Mouse (Mus musculus): ENCODE measurements around the gene Copb1. TPM values are rescaled to one million over a fixed set of nuclear protein-coding genes. Genes with fewer than 3 reads are reported as not detected.
A peak's percentile ranks its signal among the peaks of the same experiment; 100 is the strongest.

Copb1 gene
- polyA plus RNA-seq, 2 experiments = 28.1 to 48.9 TPM

- H3K27ac ChIP-seq = no peak overlapping the region
- no peak for ATAC-seq (ENCODE audit: insufficient read depth)
Observed at GRCm38 (mm10) chr7:114220433-114220832, 34.1 kb downstream of the Copb1 start.

DNA sequence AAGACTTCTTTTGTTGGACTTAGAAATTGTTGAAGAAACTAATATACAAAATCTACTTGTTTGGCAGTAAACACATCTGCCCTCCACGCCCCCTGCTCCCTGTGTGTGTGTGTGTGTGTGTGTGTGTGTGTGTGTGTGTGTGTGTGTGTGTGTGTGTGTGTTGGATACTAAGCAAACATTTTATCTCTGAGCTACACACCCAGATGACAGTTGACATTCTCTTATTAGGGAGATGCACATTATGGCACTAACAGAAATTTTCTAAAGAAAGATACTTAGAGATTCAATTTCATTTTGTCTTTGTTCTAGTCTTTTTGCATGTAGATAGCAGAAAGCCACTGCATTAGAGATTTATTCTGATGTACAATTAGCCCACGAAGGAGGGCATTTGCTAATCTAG, 37.6 kb downstream of the Copb1 start:
- TF ChIP-seq CTCF (IDR thresholded peaks at IDR 0.05; ENCODE audit: low read depth) = no peak
- TF ChIP-seq EP300 (IDR thresholded peaks at IDR 0.05; ENCODE audit: low read depth) = peak; percentile 75
- Histone ChIP-seq H3K36me3 (replicated peaks; ENCODE audit: control insufficient read depth, insufficient read depth, low read depth) (peaks cover 7% of the 10 kb centered on the region), H3K27ac (no peak overlapping the region), H3K4me3 (ENCODE audit: insufficient read depth in 1 of 2, low read depth in 2 of 2, low read length in 2 of 2) (no peak overlapping the region), H3K4me2 (ENCODE audit: low read depth) (no peak overlapping the region), H3K9ac (replicated peaks) (no peak overlapping the region), H3K9me3 (ENCODE audit: control insufficient read depth, low read length) (no peaks in the 10 kb centered on the region), H3K4me1 (replicated peaks; ENCODE audit: control insufficient read depth in 2 of 2, insufficient read depth in 2 of 2, low read length in 1 of 2) (peaks cover 0 to 7% of the 10 kb centered on the region in 2 experiments; a peak in 2 of 4 replicates), H3K27me3 (ENCODE audit: control insufficient read depth, insufficient read depth, low read length) (no peaks in the 10 kb centered on the region)
- WGBS (ENCODE audit: insufficient replicate concordance) = 24% methylated on average over 2 of the region's 2 CpGs
- ATAC-seq (ENCODE audit: insufficient read depth) = peak; percentile 41; the same call in 1 of the 2 replicates
- no peak for DNase-seq (ENCODE audit: low read depth in 3 of 3, low spot score in 3 of 3)

More at GRCm38 (mm10) chr7:114220433-114220832, 34.1 kb downstream of the Copb1 start:
- no peak for DNase-seq (ENCODE audit: low read depth in 3 of 3, low spot score in 3 of 3)
- Histone ChIP-seq H3K9ac (replicated peaks) (no peak overlapping the region), H3K4me3 (ENCODE audit: insufficient read depth in 1 of 2, low read depth in 2 of 2, low read length in 2 of 2) (no peak overlapping the region), H3K36me3 (replicated peaks; ENCODE audit: control insufficient read depth, insufficient read depth, low read depth) (peaks cover 9% of the 10 kb centered on the region), H3K4me2 (ENCODE audit: low read depth) (no peak overlapping the region), H3K9me3 (ENCODE audit: control insufficient read depth, low read length) (no peaks in the 10 kb centered on the region), H3K4me1 (replicated peaks; ENCODE audit: control insufficient read depth in 2 of 2, insufficient read depth in 2 of 2, low read length in 1 of 2) (peaks cover 0 to 7% of the 10 kb centered on the region in 2 experiments; a peak in 2 of 4 replicates), H3K27me3 (ENCODE audit: control insufficient read depth, insufficient read depth, low read length) (no peaks in the 10 kb centered on the region)
- WGBS (ENCODE audit: insufficient replicate concordance) = 47% methylated on average over 4 of the region's 4 CpGs
- no peak for TF ChIP-seq EP300 (IDR thresholded peaks at IDR 0.05; ENCODE audit: low read depth)

DNA sequence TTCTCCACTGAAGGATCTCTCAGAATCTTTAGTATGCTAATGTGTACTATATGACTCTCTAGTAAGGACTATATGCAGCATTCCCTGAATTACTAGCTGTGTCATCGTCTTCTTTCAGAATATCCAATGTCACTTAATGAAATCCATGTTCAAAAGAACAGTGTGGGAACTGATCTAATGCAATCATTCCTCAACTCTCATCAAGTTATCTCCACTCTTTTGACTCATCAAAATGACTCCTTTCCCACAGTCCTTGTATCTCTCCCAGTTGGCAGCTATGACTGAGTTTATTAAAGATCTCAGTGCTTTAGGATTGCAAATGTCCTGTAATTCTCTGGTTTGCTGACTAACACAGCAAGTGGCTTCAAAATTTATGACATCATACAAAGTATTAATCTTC, 40.1 kb downstream of the Copb1 start:
- H3K27ac ChIP-seq = no peak overlapping the region
- no peaks in the 10 kb centered on the region for H3K27me3 ChIP-seq (ENCODE audit: control insufficient read depth, insufficient read depth, low read length)
- no peak overlapping the region for H3K4me2 ChIP-seq (ENCODE audit: low read depth)
- peaks cover 4% of the 10 kb centered on the region for H3K36me3 ChIP-seq (replicated peaks; ENCODE audit: control insufficient read depth, insufficient read depth, low read depth)
- H3K9ac ChIP-seq (replicated peaks) = no peak overlapping the region
- ATAC-seq (ENCODE audit: insufficient read depth) = no peak
- H3K4me3 ChIP-seq (ENCODE audit: insufficient read depth in 1 of 2, low read depth in 2 of 2, low read length in 2 of 2) = no peak overlapping the region
- DNase-seq (ENCODE audit: low read depth in 3 of 3, low spot score in 3 of 3) = no peak
- H3K9me3 ChIP-seq (ENCODE audit: control insufficient read depth, low read length) = no peaks in the 10 kb centered on the region
- TF ChIP-seq CTCF (IDR thresholded peaks at IDR 0.05; ENCODE audit: low read depth) = no peak
- no peak for TF ChIP-seq EP300 (IDR thresholded peaks at IDR 0.05; ENCODE audit: low read depth)
- WGBS (ENCODE audit: insufficient replicate concordance) = 76% methylated on average over 1 of the region's 1 CpGs
- peaks cover 0 to 7% of the 10 kb centered on the region in 2 experiments; a peak in 2 of 4 replicates for H3K4me1 ChIP-seq (replicated peaks; ENCODE audit: control insufficient read depth in 2 of 2, insufficient read depth in 2 of 2, low read length in 1 of 2)

- no peak for ATAC-seq (ENCODE audit: insufficient read depth)
Observed at GRCm38 (mm10) chr7:114213537-114213936, 41.0 kb downstream of the Copb1 start.

GRCm38 (mm10) chr7:114210618-114211017, 43.9 kb downstream of the Copb1 start:
- 69% methylated on average over 3 of the region's 3 CpGs for WGBS (ENCODE audit: insufficient replicate concordance)
- ATAC-seq (ENCODE audit: insufficient read depth) (no peak), DNase-seq (ENCODE audit: low read depth in 3 of 3, low spot score in 3 of 3) (no peak)
- no peaks in the 10 kb centered on the region for H3K9me3 ChIP-seq (ENCODE audit: control insufficient read depth, low read length)
- no peaks in the 10 kb centered on the region for H3K4me1 ChIP-seq (replicated peaks; ENCODE audit: control insufficient read depth in 2 of 2, insufficient read depth in 2 of 2, low read length in 1 of 2)
- H3K27me3 ChIP-seq (ENCODE audit: control insufficient read depth, insufficient read depth, low read length) = no peaks in the 10 kb centered on the region
- no peak overlapping the region for H3K9ac ChIP-seq (replicated peaks)
- H3K36me3 ChIP-seq (replicated peaks; ENCODE audit: control insufficient read depth, insufficient read depth, low read depth) = peaks cover 2% of the 10 kb centered on the region
- TF ChIP-seq EP300 (IDR thresholded peaks at IDR 0.05; ENCODE audit: low read depth) (no peak), CTCF (IDR thresholded peaks at IDR 0.05; ENCODE audit: low read depth) (no peak)
- no peak overlapping the region for H3K4me3 ChIP-seq (ENCODE audit: insufficient read depth in 1 of 2, low read depth in 2 of 2, low read length in 2 of 2)
- H3K27ac ChIP-seq = no peak overlapping the region
- no peak overlapping the region for H3K4me2 ChIP-seq (ENCODE audit: low read depth)

More at GRCm38 (mm10) chr7:114213537-114213936, 41.0 kb downstream of the Copb1 start:
- H3K4me3 ChIP-seq (ENCODE audit: insufficient read depth in 1 of 2, low read depth in 2 of 2, low read length in 2 of 2) = no peak overlapping the region
- peak; percentile 19; the same call in 1 of the 2 replicates for TF ChIP-seq CTCF (IDR thresholded peaks at IDR 0.05; ENCODE audit: low read depth)
- no peak for TF ChIP-seq EP300 (IDR thresholded peaks at IDR 0.05; ENCODE audit: low read depth)
- peaks cover 4% of the 10 kb centered on the region for H3K36me3 ChIP-seq (replicated peaks; ENCODE audit: control insufficient read depth, insufficient read depth, low read depth)
- no peak overlapping the region for H3K9ac ChIP-seq (replicated peaks)
- peaks cover 0 to 7% of the 10 kb centered on the region in 2 experiments; a peak in 2 of 4 replicates for H3K4me1 ChIP-seq (replicated peaks; ENCODE audit: control insufficient read depth in 2 of 2, insufficient read depth in 2 of 2, low read length in 1 of 2)
- no peak overlapping the region for H3K27ac ChIP-seq
- no peaks in the 10 kb centered on the region for H3K27me3 ChIP-seq (ENCODE audit: control insufficient read depth, insufficient read depth, low read length)
- peak in 1 of 3 experiments; percentile 17 for DNase-seq (ENCODE audit: low read depth in 3 of 3, low spot score in 3 of 3)
- no peaks in the 10 kb centered on the region for H3K9me3 ChIP-seq (ENCODE audit: control insufficient read depth, low read length)
- WGBS (ENCODE audit: insufficient replicate concordance) = 57% methylated on average over 2 of the region's 2 CpGs
- H3K4me2 ChIP-seq (ENCODE audit: low read depth) = no peak overlapping the region

Data from liver, embryonic 14.5 days (tissue).